Mouse (Mus musculus) myocyte (in vitro differentiated cells): ENCODE data around the gene Rnf152. TPM values are rescaled to one million over a fixed set of nuclear protein-coding genes. Genes with fewer than 3 reads are reported as not detected.

Experiments
- H3K27me3 ChIP-seq: one replicate; pipeline ENCODE4 v1.6.1; 2011; ENCODE audit not compliant: control insufficient read depth, insufficient read depth, insufficient read length
- H3K36me3 ChIP-seq: one replicate; pipeline ENCODE4 v1.6.1; 2011; ENCODE audit not compliant: control insufficient read depth, insufficient read depth
- H3K4me2 ChIP-seq: one replicate; pipeline ENCODE4 v1.6.1; 2011; ENCODE audit warnings: low read depth, control low read depth
- H3K4me3 ChIP-seq: one replicate; pipeline ENCODE4 v1.5.1; 2011; ENCODE audit warnings: mild to moderate bottlenecking, control low read depth, moderate library complexity
- H3K79me2 ChIP-seq: one replicate; pipeline ENCODE4 v1.6.1; 2011; ENCODE audit not compliant: control insufficient read depth, insufficient read depth
- H3ac ChIP-seq: one replicate; pipeline ENCODE4 v1.6.1; 2011; ENCODE audit not compliant: control insufficient read depth, insufficient read length
- CEBPB ChIP-seq: IDR thresholded peaks from 2 replicates; pipeline ENCODE4 v1.6.1; 2011; ENCODE audit warnings: mild to moderate bottlenecking, moderate library complexity; ENCODE audit not compliant: poor library complexity, insufficient read depth, severe bottlenecking
- E2F4 ChIP-seq: IDR thresholded peaks from one replicate; pipeline ENCODE4 v1.6.1; 2011; ENCODE audit warnings: mild to moderate bottlenecking, control low read depth, moderate library complexity; ENCODE audit not compliant: insufficient read depth
- MAX ChIP-seq: IDR thresholded peaks from one replicate; pipeline ENCODE4 v1.6.1; 2011; ENCODE audit warnings: low read depth, mild to moderate bottlenecking, control low read depth
- MYOD1 ChIP-seq, 3 experiments: IDR thresholded peaks; one replicate each; pipeline ENCODE4 v1.6.1; 2011; ENCODE audit warnings: control low read depth in 2 of 3, low read depth in 2 of 3, mild to moderate bottlenecking in 2 of 3, moderate library complexity in 1 of 3; ENCODE audit not compliant: insufficient read length in 2 of 3, control insufficient read depth in 1 of 3
- MYOG ChIP-seq, 3 experiments: IDR thresholded peaks; one replicate each; pipeline ENCODE4 v1.6.1; 2011; ENCODE audit warnings: control low read depth in 2 of 3, low read depth in 2 of 3, mild to moderate bottlenecking in 2 of 3; ENCODE audit not compliant: insufficient read length in 2 of 3, control insufficient read depth in 1 of 3, insufficient read depth in 1 of 3
- POLR2A ChIP-seq: IDR thresholded peaks from one replicate; pipeline ENCODE4 v1.6.1; 2011; ENCODE audit warnings: low read depth, mild to moderate bottlenecking, control low read depth, moderate library complexity; ENCODE audit not compliant: insufficient read length
- POLR2AphosphoS2 ChIP-seq: IDR thresholded peaks from one replicate; pipeline ENCODE4 v1.6.1; 2011; ENCODE audit warnings: low read depth, control low read depth; ENCODE audit not compliant: insufficient read length
- REST ChIP-seq: IDR thresholded peaks from one replicate; pipeline ENCODE4 v1.6.1; 2011; ENCODE audit warnings: mild to moderate bottlenecking, control low read depth, moderate library complexity; ENCODE audit not compliant: insufficient read depth, insufficient read length
- SRF ChIP-seq: IDR thresholded peaks from one replicate; pipeline ENCODE4 v1.6.1; 2011; ENCODE audit warnings: low read depth; ENCODE audit not compliant: control insufficient read depth, insufficient read length
- TCF12 ChIP-seq: IDR thresholded peaks from one replicate; pipeline ENCODE4 v1.6.1; 2011; ENCODE audit warnings: mild to moderate bottlenecking, control low read depth; ENCODE audit not compliant: poor library complexity, insufficient read depth, severe bottlenecking
- TCF3 ChIP-seq: IDR thresholded peaks from one replicate; pipeline ENCODE4 v1.6.1; 2011; ENCODE audit warnings: low read depth, control low read depth; ENCODE audit not compliant: insufficient read length
- USF1 ChIP-seq: IDR thresholded peaks from one replicate; pipeline ENCODE4 v1.6.1; 2011; ENCODE audit warnings: low read depth, mild to moderate bottlenecking, control low read depth, moderate library complexity
- polyA plus RNA-seq: library from polyadenylated mRNA; unstranded; fragments of >200 nt; fragmentation: generic; extraction: Trizol; gene quantifications from one replicate; pipeline ENCODE4 v1.2.1, GENCODE M21; 2012; ENCODE audit warnings: missing spikeins

Rnf152 gene
- polyA plus RNA-seq, 1 experiment = 0.01 TPM

DNA sequence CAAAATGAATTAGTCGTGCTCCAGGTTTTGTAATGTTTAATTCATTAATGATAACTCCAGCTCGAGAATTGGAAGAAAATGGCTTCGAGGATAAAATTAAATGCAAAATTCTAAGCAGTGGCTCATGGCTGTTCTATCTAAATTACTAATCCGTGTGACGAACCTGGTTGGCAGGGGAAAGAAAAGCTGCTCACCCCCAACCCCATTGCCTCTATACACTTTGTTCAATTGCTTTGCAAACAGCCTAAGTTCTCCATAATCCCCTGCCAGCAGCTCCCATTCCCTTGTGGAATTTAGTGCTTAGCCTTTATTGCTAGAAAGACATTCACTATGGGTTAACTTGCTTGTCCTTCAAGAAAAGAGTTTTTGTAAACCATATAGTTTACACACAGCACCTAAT, 24.9 kb downstream of the Rnf152 start:
- Histone ChIP-seq H3K27me3 (no peaks in the 10 kb centered on the region), H3ac (no peak overlapping the region)
- no peak for TF ChIP-seq E2F4
- no peak for TF ChIP-seq MAX
- no peak for TF ChIP-seq TCF3
- TF ChIP-seq CEBPB = no peak
- TF ChIP-seq MYOD1 (IDR thresholded peaks at IDR 0.05; ENCODE audit: control insufficient read depth in 1 of 3, insufficient read length in 2 of 3, low read depth in 2 of 3) = no peak
- TF ChIP-seq TCF12 = no peak
- TF ChIP-seq REST = no peak
- TF ChIP-seq SRF = no peak
- TF ChIP-seq USF1 = no peak
- no peak for TF ChIP-seq MYOG (IDR thresholded peaks at IDR 0.05; ENCODE audit: control insufficient read depth in 1 of 3, insufficient read depth in 1 of 3, insufficient read length in 2 of 3, low read depth in 2 of 3)
- no peak for TF ChIP-seq POLR2A
- no peak for TF ChIP-seq POLR2AphosphoS2

DNA sequence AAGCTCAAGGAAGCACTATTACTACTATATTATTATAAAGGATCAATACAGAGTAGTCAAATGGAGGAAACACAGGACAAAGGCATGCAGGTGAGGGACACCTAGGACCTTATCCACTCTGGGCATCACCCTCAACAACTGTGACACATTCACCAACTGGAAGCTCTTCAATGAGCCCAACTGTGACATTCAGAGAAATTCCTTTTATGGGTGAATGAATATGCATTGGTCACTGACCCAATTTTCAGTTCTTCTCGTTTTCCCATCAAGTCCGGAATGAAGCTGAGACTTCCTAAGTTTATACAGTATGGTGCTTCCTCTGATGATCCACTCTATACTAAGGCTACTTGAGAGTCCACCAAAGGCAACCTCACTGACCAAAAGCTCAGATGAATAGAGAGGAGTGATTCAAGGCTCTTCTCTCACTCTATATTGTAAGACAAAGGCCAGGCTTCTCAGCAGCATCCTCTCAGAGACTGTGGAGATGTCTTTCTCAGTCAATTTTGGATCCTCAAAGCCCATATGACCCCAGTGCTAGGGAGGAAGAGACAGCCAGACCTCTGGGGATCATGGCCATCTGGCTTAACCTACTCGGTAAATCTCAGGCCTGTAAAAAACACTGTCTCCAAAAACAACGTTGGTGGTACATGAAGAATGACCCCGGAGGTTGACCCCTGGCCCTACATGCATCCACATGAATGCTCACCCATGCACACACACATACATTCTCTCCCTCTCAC, 25.8 kb downstream of the Rnf152 start:
- Histone ChIP-seq H3K4me3 (no peak overlapping the region), H3K27me3 (no peaks in the 10 kb centered on the region), H3K4me2 (no peak overlapping the region), H3ac (no peak overlapping the region), H3K36me3 (no peaks in the 10 kb centered on the region), H3K79me2 (no peaks in the 10 kb centered on the region)
- TF ChIP-seq TCF12 = no peak
- TF ChIP-seq MAX = no peak
- TF ChIP-seq USF1 = no peak
- TF ChIP-seq POLR2A = no peak
- no peak for TF ChIP-seq E2F4
- no peak for TF ChIP-seq MYOG (IDR thresholded peaks at IDR 0.05; ENCODE audit: control insufficient read depth in 1 of 3, insufficient read depth in 1 of 3, insufficient read length in 2 of 3, low read depth in 2 of 3)
- no peak for TF ChIP-seq POLR2AphosphoS2
- TF ChIP-seq TCF3 = no peak
- TF ChIP-seq REST = no peak
- TF ChIP-seq MYOD1 (IDR thresholded peaks at IDR 0.05; ENCODE audit: control insufficient read depth in 1 of 3, insufficient read length in 2 of 3, low read depth in 2 of 3) = no peak
- TF ChIP-seq CEBPB = no peak
- TF ChIP-seq SRF = no peak

More for the DNA sequence above, 24.9 kb downstream of the Rnf152 start:
- Histone ChIP-seq H3K36me3 (no peaks in the 10 kb centered on the region), H3K4me2 (no peak overlapping the region), H3K79me2 (no peaks in the 10 kb centered on the region), H3K4me3 (no peak overlapping the region)

DNA sequence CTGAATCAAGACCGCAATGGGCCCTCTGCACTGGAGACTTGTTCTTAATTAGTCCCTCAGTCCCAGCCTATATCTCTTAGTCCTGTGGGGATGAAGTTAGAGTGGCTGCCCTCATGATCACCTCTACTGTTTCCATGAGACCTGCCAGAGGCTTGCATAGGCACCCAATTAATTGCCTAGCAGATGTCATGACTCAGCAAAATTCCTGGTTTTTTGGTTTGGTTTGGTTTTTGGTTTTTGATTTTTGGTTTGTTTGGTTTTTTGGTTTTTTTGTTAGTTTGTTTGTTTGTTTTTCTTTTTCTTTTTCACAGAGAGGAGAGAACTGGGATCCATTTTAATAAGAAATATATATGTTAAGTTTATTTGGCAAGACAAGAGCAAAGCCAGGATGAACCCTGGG, 28.7 kb downstream of the Rnf152 start:
- TF ChIP-seq MAX (no peak), TCF12 (no peak)
- Histone ChIP-seq H3K4me3 (no peak overlapping the region), H3K79me2 (no peaks in the 10 kb centered on the region), H3K4me2 (no peak overlapping the region), H3K27me3 (no peaks in the 10 kb centered on the region), H3K36me3 (no peaks in the 10 kb centered on the region), H3ac (no peak overlapping the region)

GRCm38 (mm10) chr1:105324636-105325035, 31.9 kb downstream of the Rnf152 start:
- no peaks in the 10 kb centered on the region for H3K79me2 ChIP-seq
- H3K4me3 ChIP-seq = no peak overlapping the region
- H3K4me2 ChIP-seq = no peak overlapping the region
- no peaks in the 10 kb centered on the region for H3K36me3 ChIP-seq
- no peaks in the 10 kb centered on the region for H3K27me3 ChIP-seq
- H3ac ChIP-seq = no peak overlapping the region
- TF ChIP-seq USF1 (no peak), POLR2AphosphoS2 (no peak), MYOG (IDR thresholded peaks at IDR 0.05; ENCODE audit: control insufficient read depth in 1 of 3, insufficient read depth in 1 of 3, insufficient read length in 2 of 3, low read depth in 2 of 3) (no peak), TCF12 (no peak), MYOD1 (IDR thresholded peaks at IDR 0.05; ENCODE audit: control insufficient read depth in 1 of 3, insufficient read length in 2 of 3, low read depth in 2 of 3) (no peak), MAX (no peak), E2F4 (no peak), SRF (no peak), CEBPB (no peak), TCF3 (no peak), POLR2A (no peak), REST (no peak)

DNA sequence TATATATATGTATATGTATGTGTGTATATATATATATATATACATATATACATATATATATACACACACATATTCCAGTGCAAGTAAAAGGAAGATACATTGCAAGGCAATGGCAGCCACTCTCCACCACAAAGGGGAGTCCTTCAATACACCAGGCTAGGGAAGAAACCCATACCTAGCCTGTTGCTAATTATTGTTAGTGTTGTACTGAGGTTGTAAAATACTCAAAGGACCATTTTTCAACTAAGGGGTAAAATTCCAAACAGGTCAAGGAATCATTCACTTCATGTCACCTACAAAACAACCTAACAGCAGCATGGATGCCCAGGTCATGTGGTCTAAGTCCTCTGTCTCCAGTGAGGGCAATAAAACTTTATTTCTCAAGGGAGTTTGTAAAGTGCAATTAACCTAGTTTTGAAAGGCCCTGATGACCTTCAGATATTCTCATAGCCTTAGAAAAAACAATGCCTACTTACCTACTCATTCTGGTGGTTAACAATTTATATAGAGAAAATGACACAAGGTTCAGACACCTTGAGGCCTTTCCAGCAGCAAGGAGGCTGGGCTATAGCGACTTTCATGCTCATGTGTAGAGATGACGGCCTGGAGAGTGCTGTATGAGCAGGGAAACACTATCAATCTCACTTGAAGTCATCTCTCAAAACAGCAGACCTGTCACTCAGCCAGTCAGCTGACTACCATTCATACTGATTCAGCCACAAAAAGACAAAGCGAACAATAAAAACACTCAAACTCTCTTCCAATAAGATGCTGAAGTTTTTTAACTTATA, 42.3 kb downstream of the Rnf152 start:
- H3K36me3 ChIP-seq = no peaks in the 10 kb centered on the region
- no peak overlapping the region for H3K4me2 ChIP-seq
- H3K27me3 ChIP-seq = no peaks in the 10 kb centered on the region
- H3K4me3 ChIP-seq = no peak overlapping the region
- no peak overlapping the region for H3ac ChIP-seq
- H3K79me2 ChIP-seq = no peaks in the 10 kb centered on the region
- TF ChIP-seq REST = no peak
- TF ChIP-seq TCF12 = no peak
- no peak for TF ChIP-seq POLR2A
- no peak for TF ChIP-seq MYOD1 (IDR thresholded peaks at IDR 0.05; ENCODE audit: control insufficient read depth in 1 of 3, insufficient read length in 2 of 3, low read depth in 2 of 3)
- no peak for TF ChIP-seq POLR2AphosphoS2
